Mouse (Mus musculus) neural tube, embryonic 12.5 days (tissue): ENCODE results near the gene Xrra1. TPM values are rescaled to one million over a fixed set of nuclear protein-coding genes. Genes with fewer than 3 reads are reported as not detected.

Experiments
- ATAC-seq: fragments of 200-750 bp; cut with Nextera tagmentation; 2 replicates; pipeline ENCODE4 v1.8.0; 2017; ENCODE audit warnings: low read depth, mild to moderate bottlenecking, moderate TSS enrichment, moderate library complexity; ENCODE audit not compliant: low FRiP score
- H3K27ac ChIP-seq: fragments of 300-500 bp; sonication (generic); 2 replicates; pipeline ENCODE4 v1.5.1; 2016
- H3K27me3 ChIP-seq: fragments of 300-500 bp; sonication (generic); replicated peaks from 2 replicates; pipeline ENCODE4 v1.6.1; 2016; ENCODE audit warnings: mild to moderate bottlenecking
- H3K36me3 ChIP-seq: fragments of 300-500 bp; sonication (generic); 2 replicates; pipeline ENCODE4 v1.6.1; 2016; ENCODE audit warnings: mild to moderate bottlenecking
- H3K4me1 ChIP-seq: fragments of 300-500 bp; sonication (generic); 2 replicates; pipeline ENCODE4 v1.6.1; 2016
- H3K4me2 ChIP-seq: fragments of 300-500 bp; sonication (generic); replicated peaks from 2 replicates; pipeline ENCODE4 v1.6.1; 2016; ENCODE audit warnings: mild to moderate bottlenecking
- H3K4me3 ChIP-seq: fragments of 300-500 bp; sonication (generic); 2 replicates; pipeline ENCODE4 v1.5.1; 2016
- H3K9ac ChIP-seq: fragments of 300-500 bp; sonication (generic); 2 replicates; pipeline ENCODE4 v1.6.1; 2016; ENCODE audit warnings: mild to moderate bottlenecking
- H3K9me3 ChIP-seq: fragments of 300-500 bp; sonication (generic); 2 replicates; pipeline ENCODE4 v1.6.1; 2016; ENCODE audit warnings: mild to moderate bottlenecking
- WGBS: fragments of 180-500 bp; shearing (Covaris S2); methylation state at CpG from one replicate; pipeline ENCODE4 v1.1.7; 2016; 5-methylcytosine and 5-hydroxymethylcytosine counted together
- polyA plus RNA-seq: library from polyadenylated mRNA; unstranded; fragments of >200 nt; fragmentation: Nextera tagmentation; extraction: Ambion mirVana; gene quantifications from 2 replicates; pipeline ENCODE4 v1.2.1, GENCODE M21; 2016

The Xrra1 gene
- polyA plus RNA-seq, 1 experiment from 2014 or later, result 0.52 TPM

DNA sequence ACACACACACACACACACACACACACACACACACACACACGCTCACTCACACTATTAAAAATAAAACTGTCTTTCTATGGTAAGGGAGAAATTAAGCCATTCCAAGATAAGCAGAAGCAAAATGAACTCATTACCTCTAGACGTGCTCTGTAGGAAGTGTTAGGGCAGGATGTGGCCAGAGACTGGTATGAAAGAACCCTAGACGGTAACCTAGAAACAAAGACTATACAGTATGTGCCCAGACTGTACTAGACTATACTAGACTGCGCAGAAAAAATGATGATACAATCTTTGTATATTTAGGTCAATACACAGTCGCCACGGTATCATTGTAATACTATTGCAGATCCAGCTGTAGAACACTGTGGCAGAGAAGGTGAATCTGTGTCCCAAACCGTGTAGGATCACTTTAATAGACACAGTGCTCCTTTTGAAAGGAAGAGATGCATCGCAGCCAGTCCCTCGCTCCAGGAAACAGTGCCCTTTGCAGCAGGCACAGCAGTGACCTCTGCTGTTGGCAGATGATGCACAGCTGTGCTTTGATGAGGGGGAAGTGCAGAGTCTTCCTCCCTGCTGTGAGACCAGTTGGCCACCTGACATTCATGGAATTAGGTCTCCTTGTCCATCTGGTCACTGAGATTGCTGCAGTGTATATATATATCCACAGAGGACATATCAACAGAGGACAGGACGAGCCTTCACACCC, 30.4 kb downstream of the Xrra1 start:
- no peak overlapping the region for H3K27ac ChIP-seq
- H3K36me3 ChIP-seq, result no peaks in the 10 kb centered on the region
- no peaks in the 10 kb centered on the region for H3K9me3 ChIP-seq
- no peak overlapping the region for H3K4me2 ChIP-seq
- H3K4me3 ChIP-seq, result no peak overlapping the region
- ATAC-seq, result no peak
- H3K27me3 ChIP-seq, result no peaks in the 10 kb centered on the region
- WGBS, result 48% methylated on average over 10 of the region's 10 CpGs
- peaks cover 13% of the 10 kb centered on the region; the same call in 1 of the 2 replicates for H3K4me1 ChIP-seq
- no peak overlapping the region for H3K9ac ChIP-seq

DNA sequence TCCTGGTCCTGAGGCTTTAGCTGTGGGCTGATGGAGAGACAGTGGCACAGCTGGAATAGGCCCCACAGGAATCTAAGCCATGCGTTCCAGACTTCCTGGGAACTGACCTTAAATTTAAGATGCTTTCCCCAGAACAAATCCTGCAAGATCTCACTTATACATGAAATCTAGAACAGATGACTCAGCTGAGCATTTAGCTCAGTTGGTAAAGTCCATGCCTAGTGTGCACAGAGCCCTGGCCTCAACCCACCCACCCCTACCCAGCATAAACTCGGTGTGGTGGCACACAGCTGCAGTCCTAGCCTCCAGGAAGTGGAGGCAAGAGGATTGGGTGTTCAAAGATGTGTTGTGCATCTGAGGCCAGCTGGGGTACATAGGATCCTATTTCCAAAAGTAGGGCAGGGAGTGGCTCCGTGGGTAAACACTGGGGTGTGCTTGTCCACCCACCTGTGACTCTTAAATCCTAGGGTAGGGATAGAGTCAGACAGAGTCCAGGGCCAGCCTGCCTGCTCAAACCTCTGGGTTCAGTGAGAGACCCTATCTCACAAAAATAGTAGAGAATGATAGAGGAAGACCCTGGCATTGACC, 31.3 kb downstream of the Xrra1 start:
- Histone ChIP-seq H3K9me3 (no peaks in the 10 kb centered on the region), H3K4me3 (no peak overlapping the region), H3K4me1 (peaks cover 20% of the 10 kb centered on the region), H3K36me3 (no peaks in the 10 kb centered on the region), H3K27ac (no peak overlapping the region), H3K9ac (no peak overlapping the region), H3K27me3 (no peaks in the 10 kb centered on the region), H3K4me2 (no peak overlapping the region)
- no peak for ATAC-seq
- WGBS, result 72% methylated on average over 3 of the region's 3 CpGs

DNA sequence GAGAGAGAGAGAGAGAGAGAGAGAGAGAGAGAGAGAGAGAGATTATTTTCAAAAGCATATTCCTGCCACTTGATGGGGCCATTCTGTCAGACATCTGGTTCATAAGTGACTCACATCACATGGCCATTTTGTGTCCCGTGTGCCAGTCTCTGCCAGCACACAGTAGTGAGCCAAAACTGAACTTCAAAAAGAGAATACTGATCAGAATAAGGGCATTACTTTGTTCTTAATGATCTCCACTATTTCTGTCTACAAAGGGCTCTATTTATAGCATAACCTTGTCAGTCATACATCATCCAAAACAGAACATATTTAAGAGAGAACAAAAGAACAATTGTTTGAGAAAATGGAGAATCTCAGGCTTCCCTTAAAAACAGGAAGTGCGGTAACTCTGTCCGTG, 32.6 kb downstream of the Xrra1 start:
- H3K36me3 ChIP-seq, result no peaks in the 10 kb centered on the region
- ATAC-seq, result no peak
- H3K9ac ChIP-seq, result no peak overlapping the region
- H3K4me1 ChIP-seq, result peaks cover 20% of the 10 kb centered on the region
- H3K9me3 ChIP-seq, result no peaks in the 10 kb centered on the region
- no peak overlapping the region for H3K4me3 ChIP-seq
- no peak overlapping the region for H3K27ac ChIP-seq
- 71% methylated on average over 3 of the region's 3 CpGs for WGBS
- no peaks in the 10 kb centered on the region for H3K27me3 ChIP-seq
- H3K4me2 ChIP-seq, result no peak overlapping the region

DNA sequence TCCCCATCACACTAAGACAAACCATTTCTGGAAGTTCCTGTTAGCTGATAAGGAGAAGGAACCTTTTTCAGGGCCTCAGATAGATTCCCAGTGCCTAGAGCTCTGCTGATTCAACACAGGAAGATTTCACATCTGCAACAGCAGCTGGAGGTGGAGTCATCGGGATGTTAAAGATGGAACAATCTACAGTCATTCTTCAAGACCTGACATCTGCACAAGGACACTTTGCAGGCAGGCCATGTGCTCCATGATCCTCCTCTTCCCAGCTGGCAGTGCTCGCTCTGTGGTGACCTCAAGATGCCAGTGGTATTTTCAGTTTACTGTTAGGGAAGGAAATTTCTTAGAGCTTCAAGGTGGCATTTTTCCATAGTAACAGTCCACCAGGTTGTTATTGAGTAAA, 33.4 kb downstream of the Xrra1 start:
- Histone ChIP-seq H3K9me3 (no peaks in the 10 kb centered on the region), H3K27ac (no peak overlapping the region), H3K4me3 (no peak overlapping the region), H3K4me1 (peaks cover 20% of the 10 kb centered on the region), H3K27me3 (no peaks in the 10 kb centered on the region), H3K36me3 (no peaks in the 10 kb centered on the region), H3K4me2 (no peak overlapping the region), H3K9ac (no peak overlapping the region)
- no peak for ATAC-seq
- 89% methylated on average over 2 of the region's 2 CpGs for WGBS

DNA sequence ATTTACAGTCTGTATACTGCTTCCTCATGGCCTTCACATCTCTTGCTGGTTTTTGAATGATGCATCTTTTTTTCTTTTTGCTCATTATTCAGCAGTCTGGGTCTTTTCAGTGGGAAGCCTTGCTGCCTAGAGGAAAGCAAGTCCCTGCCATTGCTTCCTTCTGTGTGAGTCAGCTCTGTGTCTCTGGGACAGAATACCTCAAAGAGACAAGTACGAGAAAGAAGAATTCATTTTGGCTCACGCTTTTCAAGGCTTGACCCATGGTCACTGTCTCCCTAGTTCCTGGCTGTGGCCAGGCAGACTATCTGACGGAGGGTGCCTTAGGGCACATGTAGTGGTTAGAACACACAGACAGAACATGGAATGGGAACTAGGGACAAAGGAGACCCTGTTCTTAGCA, 35.1 kb downstream of the Xrra1 start:
- Histone ChIP-seq H3K9me3 (no peaks in the 10 kb centered on the region), H3K9ac (no peak overlapping the region), H3K36me3 (no peaks in the 10 kb centered on the region), H3K4me2 (no peak overlapping the region), H3K27ac (no peak overlapping the region), H3K4me3 (no peak overlapping the region), H3K27me3 (no peaks in the 10 kb centered on the region), H3K4me1 (peaks cover 20% of the 10 kb centered on the region)
- WGBS, result 81% methylated on average over 3 of the region's 3 CpGs
- ATAC-seq, result no peak

DNA sequence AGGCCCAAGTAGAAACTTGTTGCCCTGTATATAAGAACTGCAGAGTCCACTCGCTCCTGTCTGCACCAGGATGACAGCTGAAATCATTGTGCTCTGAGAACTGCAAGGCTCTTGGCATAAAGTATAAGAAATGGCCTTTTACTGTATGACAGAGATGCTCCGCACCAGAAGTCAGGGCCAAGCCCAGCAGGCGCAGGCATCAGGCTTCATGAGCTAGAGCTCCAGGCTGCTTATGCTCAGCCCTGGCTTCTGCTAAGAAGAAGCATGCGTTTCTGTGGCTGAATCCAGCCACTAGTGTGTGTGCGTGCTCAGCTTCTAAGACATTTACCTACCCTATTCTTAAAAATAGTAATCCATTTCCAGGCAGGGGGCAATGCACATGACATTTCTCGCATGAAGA, 35.6 kb downstream of the Xrra1 start:
- ATAC-seq, result no peak
- H3K4me3 ChIP-seq, result no peak overlapping the region
- no peaks in the 10 kb centered on the region for H3K36me3 ChIP-seq
- no peaks in the 10 kb centered on the region for H3K9me3 ChIP-seq
- no peak overlapping the region for H3K27ac ChIP-seq
- WGBS, result 87% methylated on average over 6 of the region's 6 CpGs
- no peak overlapping the region for H3K9ac ChIP-seq
- H3K4me1 ChIP-seq, result peaks cover 18% of the 10 kb centered on the region
- no peaks in the 10 kb centered on the region for H3K27me3 ChIP-seq
- no peak overlapping the region for H3K4me2 ChIP-seq

DNA sequence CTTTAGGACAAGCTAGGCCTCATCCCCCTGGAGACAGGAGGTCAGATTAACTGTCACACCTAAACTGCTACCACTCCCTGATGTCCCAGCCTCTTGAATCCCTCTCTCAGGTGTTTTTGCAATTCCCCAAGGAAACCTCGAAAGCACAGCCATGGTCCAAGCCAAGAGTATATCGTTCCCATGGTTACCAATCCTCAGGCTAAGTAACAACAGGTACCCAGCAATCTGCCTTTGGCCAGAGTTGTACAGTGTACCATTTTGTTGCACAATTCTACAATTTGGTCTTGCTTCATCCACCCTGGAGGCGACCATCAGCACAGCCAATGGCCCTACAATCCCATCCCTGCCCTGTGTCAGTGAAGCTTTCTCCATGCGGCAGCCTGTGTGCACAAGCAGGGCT, 38.0 kb downstream of the Xrra1 start:
- ATAC-seq, result no peak
- Histone ChIP-seq H3K4me2 (no peak overlapping the region), H3K27me3 (no peaks in the 10 kb centered on the region), H3K9ac (no peak overlapping the region), H3K36me3 (no peaks in the 10 kb centered on the region), H3K4me1 (peaks cover 16% of the 10 kb centered on the region), H3K9me3 (no peaks in the 10 kb centered on the region), H3K4me3 (no peak overlapping the region), H3K27ac (no peak overlapping the region)
- 82% methylated on average over 4 of the region's 4 CpGs for WGBS

DNA sequence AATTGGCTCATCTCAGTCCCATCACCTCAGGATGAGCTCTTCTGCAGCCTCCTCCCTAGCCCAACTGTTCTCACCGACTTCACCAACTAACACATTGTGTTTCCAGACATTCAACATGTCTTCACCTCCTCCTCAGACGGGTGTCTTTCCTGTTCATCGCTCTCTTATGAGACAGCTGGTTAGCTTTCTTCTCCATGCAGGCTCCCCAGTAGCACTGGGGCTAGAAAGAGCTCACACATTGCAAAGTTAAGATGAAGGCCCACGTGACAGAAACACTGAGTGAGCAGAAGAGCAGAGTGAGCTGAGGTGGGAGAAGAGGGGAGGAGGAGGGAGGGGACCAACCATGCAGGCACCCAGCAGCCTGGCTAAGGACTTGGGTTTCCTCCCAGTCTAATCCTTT, 43.3 kb downstream of the Xrra1 start:
- Histone ChIP-seq H3K27ac (no peak overlapping the region), H3K9me3 (no peaks in the 10 kb centered on the region), H3K4me2 (no peak overlapping the region), H3K9ac (no peak overlapping the region), H3K27me3 (no peaks in the 10 kb centered on the region), H3K36me3 (no peaks in the 10 kb centered on the region), H3K4me1 (no peaks in the 10 kb centered on the region), H3K4me3 (no peak overlapping the region)
- 72% methylated on average over 4 of the region's 4 CpGs for WGBS
- ATAC-seq, result no peak

DNA sequence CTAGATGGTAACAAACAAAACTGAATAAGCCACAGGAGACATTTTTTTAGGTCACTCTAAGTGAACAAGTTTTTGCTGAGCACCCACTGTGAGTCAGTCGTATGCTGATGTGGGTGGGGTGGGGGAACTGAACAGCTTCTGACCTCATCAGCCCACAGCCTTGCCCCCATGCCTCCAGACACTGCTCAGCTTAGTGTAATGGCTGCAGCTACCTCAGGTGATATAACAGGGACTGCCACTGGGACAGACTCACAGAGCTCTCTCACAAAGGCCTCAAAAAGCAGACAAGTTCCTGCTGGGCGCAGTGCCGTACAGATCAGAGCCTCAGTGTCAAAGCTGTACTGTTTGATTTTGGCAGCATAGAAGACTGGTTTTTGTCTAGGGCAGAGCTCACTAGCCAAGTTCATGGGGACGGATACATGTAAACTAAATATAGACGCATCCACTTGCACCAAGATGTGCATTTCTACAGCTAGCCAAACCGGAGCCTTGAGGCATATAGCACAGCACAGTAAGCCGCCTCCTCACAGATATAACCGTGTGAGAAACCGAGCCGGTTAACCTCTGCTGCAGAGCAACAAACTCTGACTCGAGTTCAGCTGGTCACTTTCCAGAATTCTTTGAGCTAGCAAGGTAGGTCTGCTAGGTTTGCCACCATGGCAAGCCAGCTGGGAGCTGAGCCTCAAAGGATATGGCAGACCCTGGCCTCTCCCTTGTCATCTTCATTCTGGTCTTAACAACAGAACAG, 44.2 kb downstream of the Xrra1 start:
- Histone ChIP-seq H3K4me3 (no peak overlapping the region), H3K27me3 (no peaks in the 10 kb centered on the region), H3K36me3 (no peaks in the 10 kb centered on the region), H3K4me2 (no peak overlapping the region), H3K27ac (no peak overlapping the region), H3K4me1 (no peaks in the 10 kb centered on the region), H3K9me3 (no peaks in the 10 kb centered on the region), H3K9ac (no peak overlapping the region)
- no peak for ATAC-seq
- WGBS, result 80% methylated on average over 11 of the region's 11 CpGs

DNA sequence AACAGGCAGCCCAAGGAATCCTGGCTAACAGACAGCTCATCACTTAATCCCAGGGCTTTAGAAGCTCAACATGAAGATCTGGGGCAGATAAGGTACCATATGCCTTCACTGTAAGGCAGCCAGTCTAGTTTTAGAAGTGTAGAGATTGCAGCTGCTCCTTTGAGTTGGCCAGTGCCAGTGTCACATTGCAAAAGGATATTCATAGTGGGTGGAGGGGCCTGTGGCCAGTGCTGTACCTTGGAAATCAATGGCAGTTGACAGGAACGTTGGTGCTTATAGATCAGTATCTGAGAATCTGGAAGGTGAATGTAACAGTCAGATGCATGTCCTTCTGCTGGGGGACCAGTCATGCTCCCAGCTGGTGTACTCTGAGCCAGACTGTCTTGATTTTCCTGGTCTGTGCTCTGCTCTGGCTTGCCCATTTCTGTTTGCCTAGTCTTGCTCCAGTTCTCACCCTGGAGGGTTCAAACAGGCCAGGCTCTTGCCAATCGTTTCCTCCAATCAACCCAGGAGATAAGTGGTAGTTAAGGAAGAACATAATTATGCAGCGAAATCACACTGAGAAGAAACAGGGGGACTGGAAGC, 45.6 kb downstream of the Xrra1 start:
- no peaks in the 10 kb centered on the region for H3K9me3 ChIP-seq
- no peak overlapping the region for H3K4me3 ChIP-seq
- H3K27me3 ChIP-seq, result no peaks in the 10 kb centered on the region
- H3K36me3 ChIP-seq, result no peaks in the 10 kb centered on the region
- no peaks in the 10 kb centered on the region for H3K4me1 ChIP-seq
- 73% methylated on average over 3 of the region's 3 CpGs for WGBS
- no peak for ATAC-seq
- H3K27ac ChIP-seq, result no peak overlapping the region
- no peak overlapping the region for H3K9ac ChIP-seq
- no peak overlapping the region for H3K4me2 ChIP-seq

DNA sequence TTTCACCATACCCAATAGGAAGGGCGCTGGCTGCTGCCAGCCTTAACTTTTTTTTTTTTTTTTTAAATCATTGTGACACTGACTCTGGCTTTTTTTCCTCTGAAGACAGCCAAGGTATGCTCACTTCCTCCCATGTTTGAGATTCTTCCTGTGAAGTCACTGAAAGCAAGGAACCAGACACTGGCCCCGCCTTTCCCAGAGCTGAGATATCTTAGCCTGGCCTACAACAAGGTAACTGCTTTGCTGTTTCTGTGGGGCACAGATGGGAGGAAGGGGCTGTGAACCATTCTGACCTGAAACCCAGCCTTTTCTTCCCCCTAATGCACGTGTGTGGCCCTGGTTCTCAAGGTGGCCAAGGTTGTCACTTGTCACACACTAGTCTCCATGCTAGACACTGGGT, 47.4 kb downstream of the Xrra1 start:
- Histone ChIP-seq H3K36me3 (no peaks in the 10 kb centered on the region), H3K9ac (no peak overlapping the region), H3K4me3 (no peak overlapping the region), H3K27me3 (no peaks in the 10 kb centered on the region), H3K4me2 (no peak overlapping the region), H3K9me3 (no peaks in the 10 kb centered on the region), H3K4me1 (no peaks in the 10 kb centered on the region), H3K27ac (no peak overlapping the region)
- no peak for ATAC-seq
- 87% methylated on average over 3 of the region's 3 CpGs for WGBS

DNA sequence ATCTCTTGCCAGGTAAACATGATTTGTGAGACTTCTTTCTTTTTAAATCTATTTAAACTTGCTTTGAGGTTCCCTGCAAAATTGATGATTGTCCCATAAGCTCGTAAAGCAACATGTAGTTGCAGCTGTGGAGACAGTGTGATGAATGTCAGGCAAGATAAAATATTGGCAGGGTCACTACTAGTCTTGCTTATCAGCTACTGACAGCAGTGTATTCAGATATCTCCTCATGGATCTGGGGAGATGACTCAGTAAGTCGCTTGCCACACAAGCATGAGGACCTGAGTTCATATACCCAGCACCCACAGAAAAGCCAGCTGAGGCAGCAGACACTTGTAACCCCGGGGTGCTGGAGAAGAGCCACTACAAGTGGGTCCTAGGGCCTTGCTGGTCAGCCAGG, 48.5 kb downstream of the Xrra1 start:
- Histone ChIP-seq H3K36me3 (no peaks in the 10 kb centered on the region), H3K4me3 (no peak overlapping the region), H3K9me3 (no peaks in the 10 kb centered on the region), H3K27me3 (no peaks in the 10 kb centered on the region), H3K9ac (no peak overlapping the region), H3K4me2 (no peak overlapping the region), H3K4me1 (no peaks in the 10 kb centered on the region), H3K27ac (no peak overlapping the region)
- WGBS, result 85% methylated on average over 3 of the region's 3 CpGs
- no peak for ATAC-seq
